Mouse (Mus musculus): Measurements from ENCODE around the gene Gm4869. TPM values are rescaled to one million over a fixed set of nuclear protein-coding genes. Genes with fewer than 3 reads are reported as not detected.

Gene Gm4869
- total and polyA plus RNA-seq, 3 experiments = 0.08 TPM; not detected in 2

GRCm38 (mm10) chr5:140498176-140498575 lies 52.7 kb downstream of the Gm4869 start:
- TF ChIP-seq GATA1 (IDR thresholded peaks at IDR 0.05; ENCODE audit: low read depth, low read length) (no peak), POLR2AphosphoS2 (IDR thresholded peaks at IDR 0.05; ENCODE audit: low read length) (no peak), CHD2 (IDR thresholded peaks at IDR 0.05; ENCODE audit: low read length) (no peak), ZKSCAN1 (IDR thresholded peaks at IDR 0.05; ENCODE audit: low read depth, low read length) (no peak), MYC (IDR thresholded peaks at IDR 0.05; ENCODE audit: low read depth, low read length) (no peak), MEF2A (IDR thresholded peaks at IDR 0.05; ENCODE audit: extremely low read depth, insufficient replicate concordance, low read depth, low read length, poor library complexity, severe bottlenecking) (no peak), MAFK (IDR thresholded peaks at IDR 0.05; ENCODE audit: borderline replicate concordance, low read depth, low read length) (no peak), SMC3 (IDR thresholded peaks at IDR 0.05; ENCODE audit: low read depth, low read length) (no peak), MAZ (IDR thresholded peaks at IDR 0.05; ENCODE audit: low read depth, low read length) (no peak), SIN3A (IDR thresholded peaks at IDR 0.05; ENCODE audit: low read length) (no peak), BHLHE40 (IDR thresholded peaks at IDR 0.05; ENCODE audit: borderline replicate concordance, low read depth, low read length) (no peak), RCOR1 (IDR thresholded peaks at IDR 0.05; ENCODE audit: low read depth, low read length) (no peak)
- DNase-seq (ENCODE audit: low read depth, low spot score) = no peak
- no peak overlapping the region for H3K27ac ChIP-seq (ENCODE audit: control insufficient read depth, low read depth, low read length)
- no peak overlapping the region for H3K9ac ChIP-seq (ENCODE audit: control insufficient read depth, low read depth, low read length, poor library complexity, severe bottlenecking)
- H3K9me3 ChIP-seq (replicated peaks; ENCODE audit: insufficient read depth, low read length) = no peaks in the 10 kb centered on the region
- no peaks in the 10 kb centered on the region; a peak in 1 of 4 replicates for H3K27me3 ChIP-seq (ENCODE audit: control insufficient read depth in 1 of 2, insufficient read depth in 2 of 2, low read length in 2 of 2)
- H3K36me3 ChIP-seq (ENCODE audit: control insufficient read depth in 1 of 2, insufficient read depth in 2 of 2, low read length in 2 of 2) = peaks cover 0 to 2% of the 10 kb centered on the region in 2 experiments; a peak in 2 of 4 replicates
- no peak overlapping the region for H3K4me3 ChIP-seq (ENCODE audit: control insufficient read depth in 1 of 2, insufficient read depth in 1 of 2, low read depth in 2 of 2, low read length in 2 of 2)
- peaks cover 4 to 10% of the 10 kb centered on the region in 2 experiments for H3K4me1 ChIP-seq (ENCODE audit: control insufficient read depth in 1 of 2, insufficient read depth in 2 of 2, low read length in 2 of 2)
- no peaks in the 10 kb centered on the region; the same call in 1 of the 2 replicates for H3K79me2 ChIP-seq (ENCODE audit: control insufficient read depth, insufficient read depth, low read length, poor library complexity)

GRCm38 (mm10) chr5:140500736-140501135 lies 55.3 kb downstream of the Gm4869 start:
- Histone ChIP-seq H3K4me1 (ENCODE audit: control insufficient read depth in 1 of 2, insufficient read depth in 2 of 2, low read length in 2 of 2) (peaks cover 4 to 23% of the 10 kb centered on the region in 2 experiments), H3K27ac (ENCODE audit: control insufficient read depth, low read depth, low read length) (no peak overlapping the region), H3K9ac (ENCODE audit: control insufficient read depth, low read depth, low read length, poor library complexity, severe bottlenecking) (no peak overlapping the region), H3K9me3 (replicated peaks; ENCODE audit: insufficient read depth, low read length) (no peaks in the 10 kb centered on the region), H3K79me2 (ENCODE audit: control insufficient read depth, insufficient read depth, low read length, poor library complexity) (no peaks in the 10 kb centered on the region; the same call in 1 of the 2 replicates), H3K36me3 (ENCODE audit: control insufficient read depth in 1 of 2, insufficient read depth in 2 of 2, low read length in 2 of 2) (peaks cover 0 to 6% of the 10 kb centered on the region in 2 experiments; a peak in 2 of 4 replicates), H3K4me3 (ENCODE audit: control insufficient read depth in 1 of 2, insufficient read depth in 1 of 2, low read depth in 2 of 2, low read length in 2 of 2) (no peak overlapping the region; a peak in 1 of 4 replicates), H3K27me3 (ENCODE audit: control insufficient read depth in 1 of 2, insufficient read depth in 2 of 2, low read length in 2 of 2) (no peaks in the 10 kb centered on the region; a peak in 1 of 4 replicates)
- DNase-seq (ENCODE audit: low read depth, low spot score) = peak; percentile 26
- TF ChIP-seq POLR2AphosphoS2 (IDR thresholded peaks at IDR 0.05; ENCODE audit: low read length) (no peak), CHD2 (IDR thresholded peaks at IDR 0.05; ENCODE audit: low read length) (no peak), TCF12 (IDR thresholded peaks at IDR 0.05; ENCODE audit: low read depth, low read length) (no peak), SMC3 (IDR thresholded peaks at IDR 0.05; ENCODE audit: low read depth, low read length) (no peak), TBP (IDR thresholded peaks at IDR 0.05; ENCODE audit: low read depth, low read length) (no peak), SIN3A (IDR thresholded peaks at IDR 0.05; ENCODE audit: low read length) (no peak), HCFC1 (IDR thresholded peaks at IDR 0.05; ENCODE audit: low read depth, low read length) (no peak), GATA1 (IDR thresholded peaks at IDR 0.05; ENCODE audit: low read depth, low read length) (no peak), MAZ (IDR thresholded peaks at IDR 0.05; ENCODE audit: low read depth, low read length) (no peak), USF1 (IDR thresholded peaks at IDR 0.05; ENCODE audit: low read depth, low read length) (no peak), ZNF384 (IDR thresholded peaks at IDR 0.05; ENCODE audit: low read depth, low read length) (no peak)

Data from MEL (cell line).